Mouse (Mus musculus): Measurements from ENCODE around the gene Pitpnm3.

The Pitpnm3 gene

DNA sequence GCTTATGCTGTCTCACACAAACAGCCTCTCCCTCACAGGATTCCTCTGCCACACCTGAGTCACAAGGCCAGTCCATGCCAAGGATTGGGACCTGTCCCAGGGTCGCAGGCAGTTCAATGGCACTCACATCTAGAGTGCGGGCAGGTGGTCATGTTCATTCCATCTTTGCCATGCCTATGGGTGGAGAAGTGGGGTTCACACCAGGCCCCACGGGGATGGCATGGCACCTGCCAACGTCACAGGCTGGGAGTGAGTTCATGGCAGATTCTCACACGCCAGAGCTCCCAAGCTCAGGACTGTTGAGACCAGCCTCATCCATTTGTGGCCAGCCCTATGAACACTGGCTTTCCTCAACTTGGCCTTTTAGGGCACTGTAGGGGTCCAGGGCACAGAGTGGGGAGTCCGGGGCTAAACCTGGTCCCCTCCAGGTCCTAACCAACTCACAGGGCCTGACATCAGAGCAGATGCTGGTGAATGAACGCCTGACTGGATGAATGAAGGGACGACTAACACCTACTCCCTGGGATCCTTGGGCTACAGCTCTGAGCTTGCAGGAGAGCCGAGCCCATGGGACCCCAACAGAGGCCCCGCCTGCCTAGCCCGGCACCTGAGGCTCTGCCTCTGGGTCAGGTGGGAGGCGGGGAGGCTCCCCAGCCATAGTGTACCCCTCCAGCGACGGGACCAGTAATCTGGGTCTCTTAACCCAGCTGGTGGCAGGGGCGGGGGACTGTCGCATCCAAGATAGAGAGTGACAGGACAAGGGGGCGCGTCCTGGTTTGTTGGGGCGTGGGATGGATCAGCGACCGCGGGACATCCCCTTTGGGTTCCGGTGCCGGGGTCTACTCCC, 819 bp downstream of the Pitpnm3 start:
- no peak for DNase-seq (ENCODE audit: low spot score)

DNA sequence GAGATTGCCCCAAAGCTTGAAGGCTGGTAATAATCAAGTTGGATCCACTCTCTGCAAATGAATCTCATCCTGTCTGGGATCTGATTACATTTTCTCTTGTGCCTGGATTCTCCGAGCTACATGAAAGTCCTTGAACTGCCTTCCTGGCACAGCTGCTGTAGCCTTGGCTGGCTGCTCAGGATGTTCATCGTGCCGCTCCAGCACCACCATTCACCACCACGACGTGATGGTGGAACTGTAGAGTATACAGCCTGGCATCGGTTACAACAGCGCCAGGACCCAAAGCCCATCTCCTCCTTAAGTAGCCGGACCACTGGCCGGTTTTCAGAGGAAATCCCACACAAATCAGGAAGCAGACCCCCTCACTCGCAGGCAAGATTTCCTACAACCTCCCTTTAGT, 2.5 kb downstream of the Pitpnm3 start:
- peak; percentile 19 for DNase-seq (ENCODE audit: low spot score)

GRCm38 (mm10) chr11:72132266-72132665, 3.3 kb downstream of the Pitpnm3 start:
- DNase-seq (ENCODE audit: low spot score): no peak

GRCm38 (mm10) chr11:72131697-72132096, 3.9 kb downstream of the Pitpnm3 start:
- DNase-seq (ENCODE audit: low spot score): no peak

DNA sequence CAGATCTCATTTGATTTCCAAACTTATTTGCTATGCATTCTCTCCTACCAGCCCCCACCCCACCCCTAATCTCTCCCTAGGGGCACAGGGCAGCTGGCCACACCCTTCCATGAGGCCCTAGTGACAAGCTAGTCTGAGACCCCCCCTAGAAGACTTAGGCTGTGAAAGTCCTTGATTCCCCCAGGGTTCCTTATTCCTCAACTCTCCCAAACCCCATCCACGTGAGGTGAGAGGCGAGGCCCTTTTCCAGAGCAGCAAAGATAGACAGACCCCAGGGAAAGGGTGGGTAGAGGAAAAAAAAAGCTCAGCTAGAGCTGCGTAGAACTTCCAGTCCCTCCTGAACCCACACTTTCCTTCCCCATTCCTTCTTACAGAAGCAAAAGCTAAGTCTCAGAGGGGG, 4.7 kb downstream of the Pitpnm3 start:
- DNase-seq (ENCODE audit: low spot score): no peak

- DNase-seq (ENCODE audit: low spot score): no peak
Observed at GRCm38 (mm10) chr11:72130472-72130871, 5.1 kb downstream of the Pitpnm3 start.

DNA sequence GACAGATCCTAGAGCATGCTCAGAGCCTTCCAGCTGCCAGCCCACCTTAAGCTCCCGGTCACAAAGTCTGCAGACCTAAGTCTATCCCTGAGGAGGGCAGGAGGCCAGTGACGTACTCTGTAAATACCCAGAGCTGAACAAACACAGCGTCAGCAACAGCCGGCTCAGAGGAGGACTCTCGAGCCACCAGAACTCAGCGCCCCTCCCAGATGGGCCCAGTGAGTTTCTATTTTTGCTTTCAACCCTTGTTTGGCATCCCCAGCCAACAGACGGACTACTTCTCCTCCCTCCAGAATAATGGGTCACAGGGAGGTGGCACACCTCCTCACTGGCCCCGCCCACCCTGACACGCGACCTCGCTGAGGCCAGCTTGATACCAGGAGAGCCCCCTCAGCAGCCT, 5.6 kb downstream of the Pitpnm3 start:
- no peak for DNase-seq (ENCODE audit: low spot score)

DNA sequence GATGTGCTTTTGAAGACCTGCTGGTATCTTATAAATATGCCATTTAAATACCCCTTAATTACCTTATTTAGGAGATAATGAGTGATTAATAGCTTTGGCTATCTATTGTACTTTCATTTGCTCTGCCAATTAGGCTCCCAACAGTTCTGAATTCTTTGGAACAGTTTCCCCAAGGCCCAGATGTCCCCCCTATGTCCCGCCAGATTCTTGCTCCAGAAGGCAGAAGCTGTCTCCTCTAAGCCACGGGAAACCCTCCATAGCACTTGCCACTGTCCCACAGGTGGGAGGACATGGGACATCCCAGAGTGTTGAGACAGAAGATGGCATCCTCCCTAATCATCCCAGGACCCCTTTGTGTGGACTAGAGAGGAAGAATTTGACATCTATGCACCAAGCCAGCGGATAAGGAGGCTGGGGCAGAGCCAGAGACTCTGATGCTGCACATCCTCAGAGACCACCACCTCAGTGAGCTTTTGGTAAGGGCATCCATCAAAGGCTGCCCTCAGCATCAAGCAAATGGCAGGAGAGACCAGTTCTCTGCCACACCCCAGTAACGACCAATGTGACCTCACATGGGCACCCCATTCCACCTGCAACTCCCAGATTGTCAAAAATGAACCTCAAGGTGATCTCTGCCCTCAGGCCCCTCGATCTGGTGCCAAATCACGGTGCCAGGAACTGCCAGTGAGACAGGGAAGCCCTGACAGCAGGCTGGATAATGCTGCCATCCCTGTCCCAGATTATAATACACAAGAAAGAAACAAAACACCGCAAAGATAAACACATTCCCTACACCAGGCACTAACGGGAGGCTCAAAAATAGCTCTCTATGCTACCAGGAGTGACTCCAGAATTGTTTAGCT, 6.3 kb downstream of the Pitpnm3 start:
- DNase-seq (ENCODE audit: low spot score): no peak

DNA sequence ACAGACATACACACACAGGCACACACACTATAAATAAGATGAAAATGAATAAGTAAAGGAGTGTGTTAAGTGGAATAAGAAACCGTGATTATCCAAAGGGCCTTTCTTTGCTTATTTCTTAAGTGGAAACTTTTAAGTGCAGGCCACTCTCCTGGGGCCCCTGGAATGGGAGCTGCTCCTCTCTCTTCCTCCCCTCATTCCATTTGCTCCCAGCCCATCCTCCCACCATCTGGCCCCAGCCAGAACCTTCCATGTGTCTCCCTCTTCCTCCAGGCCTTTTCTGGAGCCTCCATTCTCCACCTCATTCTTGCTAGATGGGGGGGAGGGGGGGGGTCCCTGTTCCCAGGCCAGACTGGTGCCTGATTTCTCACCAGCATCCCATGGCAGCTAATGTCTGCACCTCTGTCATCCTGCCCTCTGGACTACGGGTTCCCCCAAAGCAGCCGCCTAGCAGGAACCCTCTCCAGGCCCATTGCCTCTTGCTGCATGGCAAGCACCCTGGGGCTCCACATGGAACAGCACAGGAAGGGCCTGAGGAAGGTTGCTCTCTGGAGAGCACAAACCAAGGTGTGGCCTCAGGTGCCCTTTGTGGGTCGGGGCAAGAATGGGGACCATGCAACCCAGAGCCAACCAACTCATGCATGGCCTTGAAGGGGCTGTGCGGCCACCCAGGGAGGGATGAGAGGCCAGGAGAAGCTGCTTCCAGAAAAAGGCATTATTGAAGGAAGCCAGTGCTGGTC, 8.0 kb downstream of the Pitpnm3 start:
- no peak for DNase-seq (ENCODE audit: low spot score)

- DNase-seq (ENCODE audit: low spot score): no peak
Observed at GRCm38 (mm10) chr11:72125781-72126180, 9.8 kb downstream of the Pitpnm3 start.

- no peak for DNase-seq (ENCODE audit: low spot score)
Observed at GRCm38 (mm10) chr11:72123531-72123930, 12.0 kb downstream of the Pitpnm3 start.

DNA sequence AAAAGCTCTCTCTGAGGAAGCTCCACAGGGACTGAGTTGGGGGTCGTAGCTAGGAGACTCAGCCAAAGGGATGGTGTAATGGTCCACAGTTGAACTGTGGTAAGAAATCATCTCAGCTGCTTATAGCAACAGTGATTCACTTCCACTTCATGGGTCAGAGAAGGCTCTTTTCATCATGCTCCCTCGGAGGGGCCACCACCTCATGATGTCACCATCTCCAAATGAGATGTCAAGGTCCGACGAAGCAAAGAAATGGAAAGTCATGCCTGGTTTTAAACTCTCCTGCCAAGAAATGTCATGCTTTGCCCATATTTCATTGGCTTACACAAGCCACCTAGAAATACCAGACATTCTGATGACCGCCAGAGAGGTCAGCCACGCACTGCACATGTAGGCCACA, 15.2 kb downstream of the Pitpnm3 start:
- DNase-seq (ENCODE audit: low spot score): no peak

DNA sequence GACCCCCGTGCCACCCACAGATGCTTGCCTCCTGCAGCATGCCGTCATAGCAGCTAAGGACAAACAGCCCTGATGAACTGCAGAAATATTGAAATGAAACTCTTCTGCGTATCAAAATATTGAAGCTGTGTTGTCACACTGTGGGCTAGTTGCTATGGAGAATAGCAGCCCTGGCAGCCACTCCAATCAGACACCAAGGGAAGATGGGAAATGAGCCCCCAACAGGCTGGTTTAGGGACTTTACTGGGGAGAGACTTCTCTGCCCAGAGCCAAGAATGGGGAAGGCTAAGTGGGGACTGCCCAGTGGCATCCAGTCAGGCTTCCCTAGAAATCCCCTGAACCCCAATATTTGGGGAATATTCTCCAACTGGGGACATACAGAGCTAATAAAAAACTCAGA, 16.9 kb downstream of the Pitpnm3 start:
- no peak for DNase-seq (ENCODE audit: low spot score)

DNA sequence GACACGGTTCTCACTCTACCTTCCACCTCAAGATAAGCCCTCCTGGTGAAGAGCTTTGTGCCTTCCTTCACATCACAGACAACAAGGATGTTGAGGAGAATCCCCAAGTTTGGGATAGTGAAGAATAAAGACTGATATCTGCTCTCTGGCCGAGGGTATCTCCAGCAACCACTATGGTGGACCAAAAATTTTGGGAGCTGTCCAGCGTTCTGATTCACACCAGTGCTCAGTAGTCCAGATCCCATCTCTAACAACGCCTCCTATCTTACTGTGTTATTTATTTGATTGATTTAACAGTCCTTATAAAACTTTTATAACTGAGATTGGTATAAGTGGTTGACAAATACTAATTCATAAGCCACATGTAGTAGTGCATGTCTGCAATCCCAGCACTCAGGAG, 22.3 kb downstream of the Pitpnm3 start:
- DNase-seq (ENCODE audit: low spot score): no peak

DNA sequence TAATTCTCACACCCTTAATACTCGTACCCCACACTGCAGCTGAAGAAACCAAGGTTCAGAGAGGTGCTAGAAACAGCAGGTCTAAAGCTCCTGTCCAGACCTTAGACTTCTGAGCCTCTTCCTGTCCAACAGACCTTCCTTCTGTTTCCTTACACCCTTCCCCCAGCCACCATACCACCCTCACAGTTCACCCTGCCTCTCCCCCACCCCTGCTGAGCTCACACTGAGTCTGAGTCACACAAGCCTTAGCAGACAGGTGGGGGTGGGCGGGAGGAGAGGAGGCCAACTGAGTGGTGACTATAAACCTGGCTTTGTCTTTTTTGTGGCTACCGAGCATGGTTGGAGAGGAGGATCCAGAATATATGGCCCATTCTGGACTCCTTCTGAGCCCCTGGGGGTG, 24.9 kb downstream of the Pitpnm3 start:
- no peak for DNase-seq (ENCODE audit: low spot score)

- no peak for DNase-seq (ENCODE audit: low spot score)
Observed at GRCm38 (mm10) chr11:72104223-72104622, 31.4 kb downstream of the Pitpnm3 start.

GRCm38 (mm10) chr11:72103530-72103929, 32.0 kb downstream of the Pitpnm3 start:
- DNase-seq (ENCODE audit: low spot score): no peak

DNA sequence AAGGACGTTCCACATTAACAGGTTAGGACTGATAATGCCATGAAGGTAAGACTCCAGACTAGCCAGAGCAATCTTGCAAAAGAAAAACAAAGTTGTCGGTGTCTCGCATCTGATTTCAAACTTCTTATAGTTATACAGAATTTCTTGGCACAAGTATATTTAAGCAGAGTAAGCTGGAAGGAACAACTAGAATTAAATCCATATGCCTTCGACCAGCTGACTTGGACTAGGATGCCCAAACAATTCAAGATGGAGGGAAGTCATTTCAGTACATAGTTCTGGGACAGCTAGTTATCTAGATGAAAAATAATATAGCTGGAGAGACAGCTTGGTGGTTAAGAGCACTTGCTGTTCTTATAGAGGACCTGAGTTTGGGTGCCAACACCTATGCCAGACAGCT, 34.6 kb downstream of the Pitpnm3 start:
- DNase-seq (ENCODE audit: low spot score): no peak

DNA sequence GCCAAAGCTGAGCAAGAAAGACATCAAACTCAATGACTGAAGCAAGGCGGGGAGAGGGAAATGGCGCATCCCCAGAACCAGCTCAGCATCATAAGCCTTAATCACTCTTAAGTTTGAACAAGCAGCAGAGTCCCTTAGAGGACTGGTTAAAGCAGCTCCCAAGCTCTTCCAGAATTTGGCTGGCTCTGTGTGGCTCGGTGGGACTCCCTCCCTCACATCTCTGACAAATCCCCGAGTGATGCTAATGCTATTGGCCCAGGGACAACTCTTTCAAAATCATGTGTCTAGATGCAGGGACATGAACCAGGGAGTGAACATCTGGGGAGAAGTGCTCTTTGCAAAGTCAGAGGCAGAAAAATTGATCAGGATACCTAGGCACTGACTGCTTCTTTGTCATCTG, 36.4 kb downstream of the Pitpnm3 start:
- DNase-seq (ENCODE audit: low spot score): no peak

- no peak for DNase-seq (ENCODE audit: low spot score)
Observed at GRCm38 (mm10) chr11:72098027-72098426, 37.6 kb downstream of the Pitpnm3 start.

GRCm38 (mm10) chr11:72095994-72096393, 39.6 kb downstream of the Pitpnm3 start:
- no peak for DNase-seq (ENCODE audit: low spot score)

GRCm38 (mm10) chr11:72094442-72094841, 41.1 kb downstream of the Pitpnm3 start:
- no peak for DNase-seq (ENCODE audit: low spot score)

DNA sequence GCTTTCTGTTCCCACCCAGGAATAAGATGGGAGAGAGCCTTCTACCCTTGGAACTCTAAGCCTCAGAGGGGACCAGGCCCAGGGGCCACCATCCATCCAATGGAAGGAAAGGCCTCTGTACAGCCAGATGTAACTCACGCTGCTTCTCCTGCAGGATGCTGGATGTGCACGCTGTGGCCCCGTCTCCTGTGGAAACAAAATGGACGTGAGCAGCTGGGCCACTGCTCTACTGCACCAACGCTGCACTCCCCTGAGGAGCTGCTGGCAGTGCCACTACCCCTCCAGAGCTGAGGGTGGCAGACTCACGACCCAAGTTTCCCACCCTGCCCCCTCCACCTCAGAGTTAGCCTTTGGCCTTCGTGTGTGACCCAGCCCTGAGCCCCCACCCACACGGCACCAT, 43.2 kb downstream of the Pitpnm3 start:
- DNase-seq (ENCODE audit: low spot score): no peak
